Mouse (Mus musculus) Patski (cell line): ENCODE measurements around the gene Hist1h2bn. TPM values are rescaled to one million over a fixed set of nuclear protein-coding genes. Genes with fewer than 3 reads are reported as not detected.
"Not testable (repeated sequence)": the region's sequence is repeated elsewhere in the genome, so short reads cannot be mapped to it uniquely, and the experiment has no call there.

Experiments
- ATAC-seq: fragments of 100-300 bp; one replicate; pipeline ENCODE4 v1.8.0; 2021
- CTCF ChIA-PET: fragments of 350-600 bp; sonication (Branson Sonifier 250); formaldehyde crosslinking; loops from one replicate; lab custom pipeline; 2022; ENCODE audit warnings: inconsistent platforms; lab: Charles Lee
- POLR2A ChIA-PET: fragments of 350-600 bp; sonication (Branson Sonifier 250); formaldehyde crosslinking; loops from one replicate; lab custom pipeline; 2022; ENCODE audit warnings: antibody characterized with exemption, inconsistent platforms; lab: Charles Lee
- DNase-seq: peaks from one replicate; pipeline ENCODE4 v3.0.0-alpha.2; 2011; ENCODE audit warnings: low read depth, low spot score
- H3K27me3 ChIP-seq: fragments of 371-371 bp; one replicate; pipeline ENCODE4 v1.5.1; 2021
- CTCF ChIP-seq: fragments of 100-300 bp; IDR thresholded peaks from one replicate; pipeline ENCODE4 v1.5.1; 2021
- in situ Hi-C: fragments of 300-500 bp; cut with MboI; formaldehyde crosslinking; loops from 3 replicates; pipeline ENCODE4 v1.11.1; 2018; ENCODE audit warnings: low pct_unique_long_range_greater_than_20kb, mixed read lengths
- polyA plus RNA-seq: library from polyadenylated mRNA; unstranded; gene quantifications from one replicate; pipeline ENCODE4 v1.2.3, GENCODE M21; 2021

Gene Hist1h2bn
- polyA plus RNA-seq, 1 experiment from 2014 or later: 4.9 TPM

DNA sequence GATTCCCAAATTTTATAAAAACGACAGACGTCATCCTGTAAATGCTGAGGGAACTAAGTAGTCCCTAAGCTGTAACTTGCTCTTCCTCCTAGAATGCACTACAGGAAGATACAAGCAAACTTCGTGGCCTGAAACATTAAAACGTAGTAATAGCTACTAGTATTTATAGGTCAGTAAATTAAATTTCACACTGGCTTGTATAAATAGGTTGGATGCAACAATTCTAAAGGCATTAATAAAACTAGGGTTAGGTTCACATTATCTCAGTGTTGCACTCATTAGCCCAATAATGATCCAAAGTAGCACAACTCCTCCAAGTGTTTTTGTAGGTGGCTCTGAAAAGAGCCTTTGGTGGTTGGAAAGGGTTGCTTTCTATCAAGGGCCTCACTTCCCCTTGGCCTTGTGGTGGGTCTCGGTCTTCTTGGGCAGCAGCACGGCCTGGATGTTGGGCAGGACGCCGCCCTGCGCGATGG is 836 bp upstream of the Hist1h2bn start:
- ChIA-PET CTCF (interaction anchor here (1.5 kb wide), 1 partner anchor 33 kb away, joined by 5 read pairs; no protein-coding TSS in a partner anchor), POLR2A (interaction anchor here (0.6 to 2.2 kb wide), 3 partner anchors 18 to 31 kb away, joined by 4 to 8 read pairs (median 4); partner anchors contain the start of gene Hist1h1b)
- in situ Hi-C loops: no loop called here
- ATAC-seq (no peak), DNase-seq (no peak)
- no peaks in the 10 kb centered on the region for H3K27me3 ChIP-seq
- no peak for TF ChIP-seq CTCF

DNA sequence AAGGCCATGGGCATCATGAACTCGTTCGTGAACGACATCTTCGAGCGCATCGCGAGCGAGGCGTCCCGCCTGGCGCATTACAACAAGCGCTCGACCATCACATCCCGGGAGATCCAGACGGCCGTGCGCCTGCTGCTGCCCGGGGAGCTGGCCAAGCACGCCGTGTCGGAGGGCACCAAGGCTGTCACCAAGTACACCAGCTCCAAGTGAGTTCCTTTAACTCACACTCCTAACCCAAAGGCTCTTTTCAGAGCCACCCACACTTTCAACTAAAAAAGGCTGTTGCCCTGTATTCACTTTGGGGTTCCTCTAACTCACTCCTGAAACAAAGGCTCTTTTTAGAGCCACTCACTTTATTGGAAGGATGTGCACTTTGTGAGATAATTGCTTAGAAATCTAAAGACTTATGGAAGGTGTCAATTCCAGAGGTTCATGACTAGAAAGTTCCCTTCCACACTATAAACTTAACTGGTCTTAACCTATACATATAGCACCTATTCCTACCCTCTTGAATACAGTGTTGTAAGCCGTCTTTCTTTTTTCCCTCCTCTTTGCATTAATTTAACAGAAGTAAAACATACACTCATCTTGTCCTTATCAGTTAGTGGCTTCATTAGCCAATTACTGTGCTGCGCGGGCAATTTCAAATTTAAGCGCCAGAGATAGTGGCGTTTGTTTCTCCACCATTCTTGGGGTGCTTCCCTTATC is 525 bp downstream of the Hist1h2bn start:
- POLR2A ChIA-PET: interaction anchor here (1.2 to 2.2 kb wide), 2 partner anchors 26 to 30 kb away, joined by 4 to 8 read pairs; partner anchors contain the start of gene Hist1h1b
- H3K27me3 ChIP-seq, in situ Hi-C loops, CTCF ChIA-PET, DNase-seq: not testable (repeated sequence)
- peak; percentile 3 for ATAC-seq

DNA sequence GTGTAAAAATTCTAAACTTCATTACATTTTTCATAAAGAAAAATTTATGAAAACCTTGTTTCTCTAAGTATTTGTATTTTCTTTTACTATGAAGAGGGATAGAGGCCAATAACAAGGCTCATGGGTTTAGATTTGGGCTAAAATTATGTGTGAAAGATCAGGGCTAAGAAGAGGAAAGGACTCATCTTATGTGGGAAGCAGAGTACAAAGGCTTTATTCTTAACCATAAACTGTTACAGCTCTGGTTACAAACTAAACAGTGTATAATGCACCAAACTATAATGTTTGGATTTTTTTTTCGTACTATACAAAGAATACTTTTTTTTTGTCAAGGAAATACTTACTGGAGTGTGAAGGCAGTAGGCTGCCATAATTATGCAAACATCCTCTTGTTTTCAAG is 1.8 kb downstream of the Hist1h2bn start:
- CTCF ChIA-PET: no interaction called here

DNA sequence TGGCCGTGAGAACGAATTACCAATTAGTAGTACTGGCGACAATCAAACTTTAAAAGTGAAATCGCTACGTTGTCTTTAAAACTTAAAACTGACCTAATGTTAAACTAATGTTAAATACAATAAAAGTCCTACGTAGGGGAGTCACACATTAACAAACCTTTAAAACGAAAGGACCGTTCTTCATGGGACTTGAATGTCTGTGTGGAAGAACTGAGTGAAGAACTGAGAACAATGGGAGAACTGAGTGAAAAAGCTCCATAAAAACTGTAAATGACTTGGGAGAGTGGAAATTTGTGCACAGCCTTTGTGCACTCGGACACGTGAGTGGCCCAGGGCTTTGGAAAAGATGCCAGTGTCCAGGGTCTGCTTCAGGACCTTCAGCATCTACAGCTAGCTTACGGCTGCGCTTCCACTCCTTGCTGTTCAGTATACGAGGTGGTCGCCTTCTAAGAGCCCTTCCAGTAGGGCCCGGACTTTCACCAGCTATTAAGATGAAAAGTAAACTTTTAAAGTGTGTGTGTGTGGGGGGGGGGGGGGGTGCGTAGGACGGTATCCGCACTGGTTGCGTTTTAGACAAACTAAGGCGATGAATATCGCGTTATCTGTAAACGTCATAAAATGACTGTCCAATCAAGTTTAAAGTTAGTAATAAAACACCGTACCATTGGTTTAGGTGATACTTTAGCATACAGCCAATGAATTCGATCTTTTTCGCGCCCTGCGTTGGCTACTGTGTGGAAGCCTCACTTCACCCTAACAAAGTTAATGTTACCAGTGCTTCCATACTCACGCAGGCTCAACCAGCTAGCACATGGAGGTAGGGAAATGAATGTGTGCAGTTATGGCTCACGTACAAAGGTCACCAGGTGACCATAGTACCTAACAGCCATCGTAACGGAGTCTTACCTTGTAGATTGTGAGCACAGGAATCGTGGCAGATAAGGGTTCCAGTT is 25.2 kb downstream of the Hist1h2bn start:
- DNase-seq (no peak), ATAC-seq (peak; percentile 27)
- H3K27me3 ChIP-seq: no peaks in the 10 kb centered on the region
- TF ChIP-seq CTCF: no peak
- in situ Hi-C loops: loop anchor here (25.0 kb wide), 1 partner anchor 1983 kb away; the partner anchor contains the start of genes Hist1h1a, Hist1h2ab, Hist1h3a and Hist1h3b
- CTCF ChIA-PET: no interaction called here
- POLR2A ChIA-PET: interaction anchor here (1.2 to 2.7 kb wide), 3 partner anchors 23 to 58 kb away, joined by 3 to 8 read pairs (median 3); partner anchors contain the start of genes Hist1h2ak and Hist1h2bn

More for the DNA sequence above, 1.8 kb downstream of the Hist1h2bn start:
- POLR2A ChIA-PET: no interaction called here
- no peaks in the 10 kb centered on the region for H3K27me3 ChIP-seq
- no peak for TF ChIP-seq CTCF
- DNase-seq (no peak), ATAC-seq (no peak)
- in situ Hi-C loops: no loop called here

DNA sequence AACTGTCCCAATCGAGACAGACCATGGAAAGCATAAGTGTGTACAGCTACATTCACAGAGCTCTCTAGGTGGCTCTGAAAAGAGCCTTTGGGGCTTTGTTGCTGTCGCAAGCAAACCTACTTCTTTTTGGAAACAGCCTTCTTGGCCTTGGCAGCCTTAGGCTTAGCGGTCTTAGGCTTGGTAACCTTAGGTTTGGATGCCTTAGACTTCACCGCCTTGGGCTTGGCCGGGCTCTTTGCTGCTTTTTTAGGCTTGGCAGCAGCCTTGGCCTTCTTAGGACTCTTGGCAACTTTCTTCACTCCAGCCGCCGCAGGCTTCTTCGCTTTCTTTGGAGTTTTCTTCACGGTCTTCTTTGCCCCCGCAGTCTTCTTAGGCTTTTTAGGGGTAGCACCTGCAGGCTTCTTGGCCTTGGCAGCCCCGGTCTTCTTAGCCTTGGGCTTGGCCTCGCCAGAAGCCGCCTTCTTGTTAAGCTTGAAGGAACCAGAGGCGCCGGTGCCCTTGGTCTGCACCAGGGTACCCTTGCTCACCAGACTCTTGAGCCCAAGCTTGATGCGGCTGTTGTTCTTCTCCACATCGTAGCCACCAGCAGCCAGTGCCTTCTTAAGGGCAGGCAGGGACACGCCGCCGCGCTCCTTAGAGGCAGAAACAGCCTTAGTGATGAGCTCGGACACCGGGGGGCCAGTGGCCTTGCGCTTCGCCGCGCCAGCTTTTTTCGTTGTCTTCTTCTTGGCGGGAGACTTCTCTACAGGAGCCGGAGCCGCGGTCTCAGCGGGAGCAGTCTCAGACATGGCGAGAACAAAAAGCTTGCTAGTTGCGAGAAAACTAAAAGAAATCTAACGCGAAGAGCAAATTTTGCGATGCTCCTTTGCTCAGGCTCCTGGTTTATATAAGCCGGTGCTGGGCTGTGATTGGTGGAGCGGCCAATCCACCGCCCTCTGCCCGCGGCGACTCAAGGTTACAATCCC is 26.1 kb downstream of the Hist1h2bn start, which contains the start of gene Hist1h1b:
Hist1h1b (minus strand) TSS at position 859 of the 965 bp plus-strand sequence.
- ChIA-PET CTCF (interaction anchor here (1.1 kb wide), 1 partner anchor 47 kb away, joined by 3 read pairs; no protein-coding TSS in a partner anchor), POLR2A (interaction anchor here (1.2 to 2.7 kb wide), 3 partner anchors 24 to 59 kb away, joined by 3 to 8 read pairs (median 3); partner anchors contain the start of genes Hist1h2ak and Hist1h2bn)
- peak; percentile 25 for ATAC-seq
- H3K27me3 ChIP-seq: no peaks in the 10 kb centered on the region
- in situ Hi-C loops: loop anchor here (25.0 kb wide), 1 partner anchor 1982 kb away; the partner anchor contains the start of genes Hist1h1a, Hist1h2ab, Hist1h3a and Hist1h3b
- no peak for DNase-seq
- TF ChIP-seq CTCF: no peak

DNA sequence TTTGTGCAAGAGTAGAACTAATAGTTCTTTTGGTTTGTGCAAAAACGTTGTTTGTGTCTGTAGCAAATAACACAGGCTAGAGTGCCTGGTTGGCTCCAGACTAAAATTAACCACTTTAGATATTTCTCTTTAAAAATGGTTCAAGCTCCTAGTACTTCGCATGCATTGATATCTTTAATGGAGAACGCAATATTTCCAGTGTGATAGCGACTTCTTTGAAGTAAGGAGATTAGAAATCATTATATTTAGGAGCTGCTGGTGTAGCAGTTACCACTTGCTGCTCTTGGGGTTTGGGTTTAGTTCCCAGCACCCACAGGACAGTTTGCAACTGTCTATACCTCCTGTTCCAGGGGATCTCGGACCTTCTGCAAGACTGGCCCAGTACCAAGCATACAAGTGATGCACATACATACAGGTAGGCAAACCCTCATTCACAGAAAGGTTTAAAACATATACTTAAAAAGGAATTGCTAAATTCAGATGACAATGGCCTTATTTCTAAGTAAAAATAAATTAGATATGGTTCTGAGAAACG is 27.2 kb downstream of the Hist1h2bn start:
- no peak for ATAC-seq
- CTCF ChIA-PET: interaction anchor here (1.1 kb wide), 1 partner anchor 45 kb away, joined by 3 read pairs; no protein-coding TSS in a partner anchor
- DNase-seq: no peak
- no peaks in the 10 kb centered on the region for H3K27me3 ChIP-seq
- POLR2A ChIA-PET: interaction anchor here (2.7 kb wide), 1 partner anchor 28 kb away, joined by 8 read pairs; the partner anchor contains the start of genes Hist1h2ak and Hist1h2bn
- in situ Hi-C loops: loop anchor here (25.0 kb wide), 1 partner anchor 1981 kb away; the partner anchor contains the start of genes Hist1h1a, Hist1h2ab, Hist1h3a and Hist1h3b
- TF ChIP-seq CTCF: no peak

DNA sequence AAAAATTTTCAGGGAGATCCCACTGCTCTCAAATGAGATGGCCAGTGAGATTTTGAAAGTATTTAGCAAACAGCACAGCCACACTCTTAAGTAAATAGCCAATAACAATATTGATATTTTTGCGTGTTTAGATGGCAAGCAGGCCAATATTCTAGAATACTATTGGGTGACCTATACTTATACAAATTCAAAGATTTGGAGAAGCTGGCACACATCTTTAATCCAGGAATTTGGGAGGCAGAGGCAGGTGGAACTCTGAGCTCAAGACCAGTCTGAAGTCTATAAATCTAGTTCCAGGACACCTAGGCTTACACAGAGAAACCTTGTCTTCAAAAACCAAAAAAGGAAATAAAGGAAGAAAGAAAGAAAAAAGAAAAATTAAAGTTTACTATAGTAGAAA is 27.7 kb downstream of the Hist1h2bn start:
- no peaks in the 10 kb centered on the region for H3K27me3 ChIP-seq
- in situ Hi-C loops: loop anchor here (25.0 kb wide), 1 partner anchor 1981 kb away; the partner anchor contains the start of genes Hist1h1a, Hist1h2ab, Hist1h3a and Hist1h3b
- ChIA-PET POLR2A (interaction anchor here (2.7 kb wide), 1 partner anchor 29 kb away, joined by 8 read pairs; the partner anchor contains the start of genes Hist1h2ak and Hist1h2bn), CTCF (no interaction called here)
- TF ChIP-seq CTCF: no peak
- ATAC-seq (no peak), DNase-seq (no peak)

DNA sequence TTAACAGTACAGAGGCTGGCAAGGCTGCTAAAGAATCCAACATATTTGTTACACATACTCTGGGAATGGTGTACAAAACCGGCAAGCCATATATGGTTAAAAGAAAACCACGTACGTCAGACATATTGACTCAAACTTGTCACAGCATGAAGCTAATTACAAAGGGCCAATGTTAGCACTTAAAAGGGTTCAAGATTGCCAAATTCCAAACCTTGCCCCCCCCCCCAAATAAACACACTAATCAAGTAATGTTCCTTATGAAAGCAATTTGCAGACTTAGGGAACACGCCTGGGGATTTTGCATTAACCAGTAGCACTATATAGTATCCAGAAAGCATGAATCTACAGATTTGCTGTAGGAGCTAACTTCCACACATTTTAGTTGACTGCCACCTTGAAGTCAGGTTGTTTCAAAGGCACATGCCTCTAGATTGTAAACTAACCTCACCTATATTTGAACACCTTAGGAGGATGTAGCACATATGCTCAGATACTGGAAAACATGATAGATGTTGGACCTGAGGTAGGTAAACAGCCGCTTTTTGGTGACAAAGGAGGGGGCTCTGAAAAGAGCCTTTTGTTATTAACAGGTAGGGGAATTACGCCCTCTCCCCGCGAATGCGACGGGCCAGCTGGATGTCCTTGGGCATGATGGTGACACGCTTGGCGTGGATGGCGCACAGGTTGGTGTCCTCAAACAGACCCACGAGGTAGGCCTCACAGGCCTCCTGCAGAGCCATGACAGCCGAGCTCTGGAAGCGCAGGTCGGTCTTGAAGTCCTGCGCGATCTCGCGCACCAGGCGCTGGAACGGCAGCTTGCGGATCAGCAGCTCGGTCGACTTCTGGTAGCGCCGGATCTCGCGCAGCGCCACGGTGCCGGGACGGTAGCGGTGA is 28.7 kb downstream of the Hist1h2bn start:
- CTCF ChIA-PET, ATAC-seq, DNase-seq, H3K27me3 ChIP-seq: not testable (repeated sequence)
- POLR2A ChIA-PET: interaction anchor here (0.6 kb wide), 1 partner anchor 1804 kb away, joined by 3 read pairs; no protein-coding TSS in a partner anchor
- in situ Hi-C loops: loop anchor here (25.0 kb wide), 1 partner anchor 1980 kb away; the partner anchor contains the start of genes Hist1h1a, Hist1h2ab, Hist1h3a and Hist1h3b
